Comparison of ENCODE assay signal across 1 mouse cellular context in the genomic region with DNA sequence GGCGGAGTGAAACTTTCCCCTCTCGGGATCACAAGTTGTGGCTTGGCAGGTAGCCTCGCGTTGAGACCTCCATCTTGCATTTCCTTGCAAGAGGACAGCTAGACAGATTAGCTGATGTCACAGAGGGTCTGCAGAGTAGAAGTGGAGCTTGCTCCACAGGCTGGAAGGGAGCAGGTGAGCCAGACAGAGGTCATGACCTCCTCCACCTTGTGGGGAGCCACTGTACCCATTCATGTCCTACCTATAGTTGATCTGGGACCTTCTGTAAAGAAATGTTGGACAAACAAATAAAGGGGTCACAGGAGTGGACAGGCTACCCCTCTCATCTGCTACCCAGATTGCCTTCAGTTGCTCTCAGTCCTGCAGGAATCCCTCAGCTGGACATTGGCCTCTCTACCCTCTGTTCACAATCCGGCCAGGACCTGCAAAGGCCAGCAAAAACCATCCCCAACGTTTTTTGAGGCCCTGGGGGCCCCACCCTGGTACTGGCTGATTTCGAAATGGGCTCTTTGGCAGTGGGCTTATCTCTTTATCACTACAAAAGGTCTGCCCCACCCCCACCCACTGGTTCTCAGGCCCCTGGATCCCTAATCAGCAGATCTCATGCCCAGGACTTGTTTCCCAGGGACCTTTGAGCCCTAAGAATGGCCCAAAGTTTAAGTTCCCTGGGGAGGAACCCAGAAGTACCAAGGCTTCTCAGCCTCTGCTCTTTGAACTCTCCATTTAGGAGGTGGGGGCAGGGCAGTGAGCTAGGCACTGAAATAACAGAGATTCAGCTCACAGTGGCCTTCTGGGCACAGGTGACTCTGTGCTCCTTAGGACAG.
TF ChIP-seq lines count a peak whose summit lies in the region.

No protein-coding gene starts in this region.

TF ChIP-seq in MEL, 35 proteins besides CTCF, POLR2A, EP300 and RAD21:
- TF ChIP-seq JUND (IDR thresholded peaks at IDR 0.05; ENCODE audit: low read depth, low read length) (no peak), GATA1 (IDR thresholded peaks at IDR 0.05; ENCODE audit: low read depth, low read length) (peak; percentile 61), BHLHE40 (IDR thresholded peaks at IDR 0.05; ENCODE audit: borderline replicate concordance, low read depth, low read length) (no peak), RCOR1 (IDR thresholded peaks at IDR 0.05; ENCODE audit: low read depth, low read length) (0 out of 2 replicates have a peak, but pooled peaks have one; percentile 27), ETS1 (IDR thresholded peaks at IDR 0.05; ENCODE audit: low read depth, low read length) (peak; percentile 41; the same call in 1 of the 2 replicates), MYB (IDR thresholded peaks at IDR 0.05; ENCODE audit: low read depth, low read length) (no peak), E2F4 (IDR thresholded peaks at IDR 0.05; ENCODE audit: borderline replicate concordance, low read depth, low read length) (no peak), TAL1 (IDR thresholded peaks at IDR 0.05; ENCODE audit: low read length) (no peak), TCF12 (IDR thresholded peaks at IDR 0.05; ENCODE audit: low read depth, low read length) (peak; percentile 42; the same call in 1 of the 2 replicates)
